Mouse (Mus musculus): ENCODE results near the gene Zdhhc18.
A peak's percentile ranks its signal among the peaks of the same experiment; 100 is the strongest.

The Zdhhc18 gene

GRCm38 (mm10) chr4:133604175-133604574, 45.8 kb downstream of the Zdhhc18 start:
- DNase-seq (ENCODE audit: low spot score in 2 of 2), result no peak

GRCm38 (mm10) chr4:133603056-133603455, 46.9 kb downstream of the Zdhhc18 start:
- DNase-seq (ENCODE audit: low spot score in 2 of 2), result no peak

- no peak for DNase-seq (ENCODE audit: low spot score in 2 of 2)
Observed at GRCm38 (mm10) chr4:133601721-133602218, 48.2 kb downstream of the Zdhhc18 start, which contains the start of gene Sfn. TSS of gene Sfn (minus strand) at chr4:133602168.

GRCm38 (mm10) chr4:133600306-133600705, 49.6 kb downstream of the Zdhhc18 start:
- no peak for DNase-seq (ENCODE audit: low spot score in 2 of 2)

- peak; percentile 92 to 93 for DNase-seq (ENCODE audit: low spot score in 2 of 2)
Observed at GRCm38 (mm10) chr4:133599571-133600073, 50.3 kb downstream of the Zdhhc18 start.

GRCm38 (mm10) chr4:133599116-133599515, 50.8 kb downstream of the Zdhhc18 start:
- DNase-seq (ENCODE audit: low spot score in 2 of 2), result no peak

GRCm38 (mm10) chr4:133598616-133599015, 51.3 kb downstream of the Zdhhc18 start:
- DNase-seq (ENCODE audit: low spot score in 2 of 2), result no peak

- DNase-seq (ENCODE audit: low spot score in 2 of 2), result no peak
Observed at GRCm38 (mm10) chr4:133596084-133596483, 53.9 kb downstream of the Zdhhc18 start.

GRCm38 (mm10) chr4:133595538-133595937, 54.4 kb downstream of the Zdhhc18 start:
- no peak for DNase-seq (ENCODE audit: low spot score in 2 of 2)

- DNase-seq (ENCODE audit: low spot score in 2 of 2), result peak; percentile 57 to 61
Observed at GRCm38 (mm10) chr4:133592570-133592969, 57.4 kb downstream of the Zdhhc18 start.

GRCm38 (mm10) chr4:133584059-133584951, 65.6 kb downstream of the Zdhhc18 start, which contains the start of gene Gpn2:
TSS of gene Gpn2 (plus strand) at chr4:133584362.
- DNase-seq (ENCODE audit: low spot score in 2 of 2), result peak; percentile 74 to 82

- DNase-seq (ENCODE audit: low spot score in 2 of 2), result no peak
Observed at GRCm38 (mm10) chr4:133583690-133584058, 66.3 kb downstream of the Zdhhc18 start.

- no peak for DNase-seq (ENCODE audit: low spot score in 2 of 2)
Observed at GRCm38 (mm10) chr4:133577983-133578382, 72.0 kb downstream of the Zdhhc18 start.

- DNase-seq (ENCODE audit: low spot score in 2 of 2), result no peak
Observed at GRCm38 (mm10) chr4:133574843-133575202, 75.1 kb downstream of the Zdhhc18 start.

GRCm38 (mm10) chr4:133574070-133574842, 75.7 kb downstream of the Zdhhc18 start, which contains the start of gene Gpatch3:
TSS of gene Gpatch3 (plus strand) at chr4:133574745.
- DNase-seq (ENCODE audit: low spot score in 2 of 2), result peak; percentile 88 to 92

GRCm38 (mm10) chr4:133570066-133570466, 79.9 kb downstream of the Zdhhc18 start:
- DNase-seq (ENCODE audit: low spot score in 2 of 2), result no peak

- no peak for DNase-seq (ENCODE audit: low spot score in 2 of 2)
Observed at GRCm38 (mm10) chr4:133569291-133570065, 80.5 kb downstream of the Zdhhc18 start.

- no peak for DNase-seq (ENCODE audit: low spot score in 2 of 2)
Observed at GRCm38 (mm10) chr4:133567251-133567650, 82.7 kb downstream of the Zdhhc18 start.

- DNase-seq (ENCODE audit: low spot score in 2 of 2), result peak; percentile 72 to 73
Observed at GRCm38 (mm10) chr4:133563123-133563571, 86.8 kb downstream of the Zdhhc18 start.

- DNase-seq (ENCODE audit: low spot score in 2 of 2), result no peak
Observed at GRCm38 (mm10) chr4:133561622-133562021, 88.3 kb downstream of the Zdhhc18 start.

GRCm38 (mm10) chr4:133559846-133560245, 90.1 kb downstream of the Zdhhc18 start:
- DNase-seq (ENCODE audit: low spot score in 2 of 2), result no peak
